Mouse (Mus musculus) layer of hippocampus, adult 2 months (tissue): ENCODE measurements at regions not wholly inside any gene's neighbourhood (a gene's known extent, or its start where the extent isn't known, plus 50 kb on each side); places are given as distances from the start of the nearest gene placed in this dataset.
A peak's percentile ranks its signal among the peaks of the same experiment; 100 is the strongest.

Experiments
- DNase-seq, 2 experiments: peaks; one replicate each; pipeline ENCODE4 v3.0.0; 2022; ENCODE audit warnings: low spot score in 2 of 2
- H3K27ac ChIP-seq: fragments of 200-600 bp; 2 replicates; pipeline ENCODE4 v1.8.1; 2022
- H3K4me3 ChIP-seq: fragments of 200-600 bp; 2 replicates; pipeline ENCODE4 v1.8.1; 2022; ENCODE audit warnings: mild to moderate bottlenecking
- CTCF ChIP-seq: fragments of 200-600 bp; conservative IDR thresholded peaks from 2 replicates; pipeline ENCODE4 v1.8.1; 2022; ENCODE audit warnings: antibody characterized with exemption, mild to moderate bottlenecking, moderate library complexity

GRCm38 (mm10) chr12:14415543-14416181 lies 263.8 kb upstream of the Fam84a start:
- no peak overlapping the region for H3K27ac ChIP-seq
- H3K4me3 ChIP-seq, result no peak overlapping the region
- no peak for DNase-seq
- TF ChIP-seq CTCF, result no peak

DNA sequence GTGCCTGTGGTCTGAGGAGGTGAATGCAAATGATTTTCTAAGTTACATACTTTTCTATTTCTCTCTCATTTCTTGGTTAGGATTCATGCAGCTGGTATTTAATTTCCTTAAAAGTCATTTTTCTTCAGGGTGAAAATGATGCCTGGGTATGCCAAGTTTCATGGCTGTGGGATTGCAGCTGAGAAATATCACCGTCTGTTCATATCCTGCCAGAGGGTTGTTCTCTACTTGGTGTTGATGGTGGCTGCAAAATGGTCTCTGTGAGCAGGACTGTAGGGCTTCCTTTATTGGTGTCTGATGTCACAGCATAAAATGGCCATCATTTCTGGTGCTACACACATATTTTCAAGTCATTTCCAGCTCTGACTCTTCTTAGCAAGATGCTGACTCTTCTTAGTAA lies 259.2 kb upstream of the Fam84a start:
- TF ChIP-seq CTCF, result no peak
- DNase-seq, result peak; percentile 18 to 51
- H3K27ac ChIP-seq, result no peak overlapping the region
- no peak overlapping the region for H3K4me3 ChIP-seq

GRCm38 (mm10) chr12:14405796-14406195 lies 253.9 kb upstream of the Fam84a start:
- Histone ChIP-seq H3K27ac (no peak overlapping the region), H3K4me3 (no peak overlapping the region)
- no peak for DNase-seq
- TF ChIP-seq CTCF, result no peak

DNA sequence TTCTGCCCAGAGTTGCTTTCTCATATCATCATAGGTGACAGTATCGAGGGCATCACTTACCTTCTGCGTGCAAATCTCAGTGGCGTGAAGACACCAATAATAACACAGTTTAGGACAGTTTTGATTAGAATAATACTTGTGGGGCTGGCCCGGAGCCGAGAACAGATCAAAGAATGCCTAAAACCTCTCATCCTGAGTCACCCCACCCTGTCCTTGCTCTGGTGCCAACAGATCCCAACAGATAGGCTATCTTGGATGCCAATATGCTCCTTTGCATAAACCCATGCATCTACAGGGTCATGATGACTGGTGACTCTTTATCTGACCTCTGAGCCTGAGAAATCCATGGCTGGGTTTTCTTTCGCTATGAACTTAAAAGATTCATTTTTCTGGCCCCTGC lies 224.4 kb upstream of the Fam84a start:
- Histone ChIP-seq H3K4me3 (no peak overlapping the region), H3K27ac (no peak overlapping the region)
- DNase-seq, result no peak
- TF ChIP-seq CTCF, result no peak

GRCm38 (mm10) chr12:14338244-14338799 lies 186.5 kb upstream of the Fam84a start:
- TF ChIP-seq CTCF, result no peak
- H3K4me3 ChIP-seq, result no peak overlapping the region
- peak; percentile 16 to 24 for DNase-seq
- H3K27ac ChIP-seq, result no peak overlapping the region

GRCm38 (mm10) chr12:14337813-14338212 lies 186.0 kb upstream of the Fam84a start:
- no peak overlapping the region for H3K27ac ChIP-seq
- no peak for TF ChIP-seq CTCF

GRCm38 (mm10) chr12:14318693-14319092 lies 166.8 kb upstream of the Fam84a start:
- TF ChIP-seq CTCF, result no peak
- no peak for DNase-seq
- Histone ChIP-seq H3K27ac (no peak overlapping the region), H3K4me3 (no peak overlapping the region)

More at GRCm38 (mm10) chr12:14337813-14338212, 186.0 kb upstream of the Fam84a start:
- H3K4me3 ChIP-seq, result no peak overlapping the region
- DNase-seq, result no peak

DNA sequence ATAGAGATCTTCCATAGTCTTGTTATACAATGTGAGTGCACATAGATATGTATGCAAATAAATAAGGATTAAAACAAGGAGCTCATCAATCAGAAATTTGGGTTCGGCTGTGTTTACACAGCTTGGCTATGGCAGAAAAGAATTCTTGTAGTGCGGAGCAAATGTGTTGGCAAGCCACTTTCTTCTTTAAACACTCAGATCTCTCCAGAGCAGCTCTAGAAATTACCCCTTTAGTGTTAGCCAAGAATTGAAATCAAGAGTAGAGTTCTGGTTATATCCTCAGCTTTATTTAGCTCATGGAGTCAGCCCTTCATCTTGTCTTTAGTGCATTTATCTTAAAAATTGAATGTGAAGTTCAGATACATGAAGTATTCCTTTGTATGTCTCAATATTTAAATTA lies 164.5 kb upstream of the Fam84a start:
- no peak overlapping the region for H3K27ac ChIP-seq
- no peak overlapping the region for H3K4me3 ChIP-seq
- DNase-seq, result no peak
- no peak for TF ChIP-seq CTCF

DNA sequence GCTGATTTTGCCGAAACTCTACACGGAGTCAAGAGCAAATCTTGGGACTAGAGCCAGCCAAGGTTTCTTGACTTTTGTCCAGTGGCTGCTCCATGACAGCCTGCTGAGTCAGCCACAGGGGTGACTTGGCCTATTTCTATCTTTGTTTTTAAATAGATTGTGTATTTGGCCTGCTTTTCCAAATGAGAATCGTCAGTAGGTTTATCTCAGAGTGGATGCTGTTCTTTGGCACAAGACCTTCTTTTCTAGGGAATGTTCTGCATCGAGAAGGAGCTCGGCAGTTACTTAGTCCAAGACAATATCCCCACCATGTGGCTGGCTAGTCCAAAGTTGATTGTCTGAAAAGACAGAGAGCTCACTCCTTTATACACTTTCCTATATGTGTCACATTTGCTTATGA lies 163.9 kb upstream of the Fam84a start:
- H3K27ac ChIP-seq, result no peak overlapping the region
- TF ChIP-seq CTCF, result peak; percentile 69
- no peak overlapping the region for H3K4me3 ChIP-seq
- peak in 1 of 2 experiments; percentile 39 for DNase-seq

DNA sequence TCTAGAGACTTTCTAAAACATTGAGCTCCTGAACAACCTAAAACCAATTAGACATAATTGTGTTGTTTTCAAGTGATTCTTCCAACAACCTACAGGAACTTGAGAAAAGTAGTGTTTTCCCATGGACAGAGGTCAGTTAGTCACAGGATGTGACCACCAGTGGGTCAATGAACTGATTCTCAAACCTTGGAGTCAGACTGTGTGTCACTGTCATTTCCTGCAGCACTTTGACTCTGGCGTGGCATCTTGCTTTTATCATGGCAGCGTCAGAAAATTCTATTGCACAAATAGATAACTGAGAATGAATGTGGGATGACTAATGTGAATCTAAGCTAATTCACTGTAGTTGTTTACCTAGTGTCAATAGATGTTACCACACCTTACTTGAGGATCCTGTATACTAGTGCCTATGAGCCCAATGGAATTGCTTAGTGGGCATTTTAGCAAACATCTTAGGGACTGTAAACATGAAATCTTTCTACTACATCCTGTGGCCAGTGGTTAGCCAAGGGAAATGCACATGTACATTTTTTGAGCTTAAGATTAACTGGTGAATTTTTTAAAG lies 150.6 kb upstream of the Fam84a start:
- H3K4me3 ChIP-seq, result no peak overlapping the region
- no peak for DNase-seq
- no peak for TF ChIP-seq CTCF

DNA sequence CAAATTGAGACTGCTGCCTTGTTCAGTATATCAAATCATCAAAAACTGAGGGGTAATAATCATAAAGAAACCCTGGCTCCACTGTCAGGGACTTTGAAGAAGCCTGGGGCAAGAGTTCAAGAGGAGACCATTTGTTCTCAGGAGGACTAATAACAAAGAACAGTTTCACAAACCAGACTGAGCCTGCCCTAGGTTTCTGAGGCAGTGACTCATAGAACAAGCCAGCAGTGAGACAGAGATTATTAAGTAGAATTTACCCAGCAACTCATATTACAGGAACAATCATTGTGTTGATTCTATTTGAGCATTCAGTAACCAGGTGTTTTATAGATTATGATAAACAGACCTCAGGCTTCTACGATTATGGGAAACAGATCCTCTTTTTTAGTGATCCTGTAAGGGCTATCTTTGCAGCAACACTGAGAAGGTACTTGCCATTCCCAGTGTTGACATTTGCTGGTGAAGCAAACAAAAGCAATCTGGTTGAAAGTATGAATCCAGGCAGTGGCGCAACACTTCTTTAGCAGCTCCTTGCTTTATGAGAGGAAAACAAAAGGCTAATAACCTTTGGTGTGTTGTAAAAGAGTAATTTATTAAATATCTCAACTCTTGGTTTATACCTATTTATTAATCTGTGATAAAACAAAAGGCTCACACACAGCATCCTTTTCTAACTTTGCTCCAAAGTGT lies 150.0 kb upstream of the Fam84a start:
- no peak for DNase-seq
- no peak overlapping the region for H3K4me3 ChIP-seq
- TF ChIP-seq CTCF, result no peak

More for the DNA sequence above, 150.6 kb upstream of the Fam84a start:
- H3K27ac ChIP-seq, result no peak overlapping the region

DNA sequence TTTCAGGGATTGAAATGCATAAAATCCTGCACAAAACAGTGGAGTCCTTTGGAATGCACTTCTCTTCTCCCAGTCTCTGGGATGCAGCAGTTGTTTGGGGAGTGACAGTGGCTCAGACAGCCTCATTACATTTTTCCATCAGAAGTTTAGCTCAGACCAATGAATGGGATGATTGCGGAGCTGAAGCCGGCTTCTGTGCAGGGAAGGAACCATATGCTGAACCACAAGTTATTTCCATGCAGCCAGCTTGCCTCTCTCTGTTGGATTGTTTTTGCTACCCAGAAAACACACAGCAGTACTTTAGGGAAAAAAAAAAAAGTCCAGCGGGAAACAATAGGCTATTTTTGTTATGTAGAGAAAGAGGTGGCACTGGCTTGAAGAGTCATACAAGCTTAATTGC lies 140.2 kb upstream of the Fam84a start:
- no peak overlapping the region for H3K4me3 ChIP-seq
- no peak overlapping the region; the same call in 1 of the 2 replicates for H3K27ac ChIP-seq
- TF ChIP-seq CTCF, result no peak
- peak; percentile 36 to 58 for DNase-seq

More for the DNA sequence above, 150.0 kb upstream of the Fam84a start:
- no peak overlapping the region for H3K27ac ChIP-seq

- no peak for TF ChIP-seq CTCF
- Histone ChIP-seq H3K27ac (no peak overlapping the region), H3K4me3 (no peak overlapping the region)
- DNase-seq, result no peak
Measured at GRCm38 (mm10) chr12:14287657-14288056, 135.8 kb upstream of the Fam84a start.
